Mouse (Mus musculus) kidney, adult 2 months (tissue): ENCODE data around the gene Brsk2. TPM values are rescaled to one million over a fixed set of nuclear protein-coding genes. Genes with fewer than 3 reads are reported as not detected.

Source experiments
- DNase-seq: peaks from one replicate; pipeline ENCODE4 v3.0.0; 2021
- H3K27ac ChIP-seq: fragments of 200-500 bp; 2 replicates; pipeline ENCODE4 v1.5.1; 2012; ENCODE audit warnings: low read depth, low read length, control low read depth, inconsistent platforms; ENCODE audit not compliant: insufficient read depth
- H3K27me3 ChIP-seq: fragments of 200-500 bp; replicated peaks from 2 replicates; pipeline ENCODE4 v1.6.1; 2012; ENCODE audit warnings: mild to moderate bottlenecking, moderate library complexity, low read length, inconsistent platforms; ENCODE audit not compliant: control insufficient read depth, insufficient read depth
- H3K36me3 ChIP-seq: fragments of 200-500 bp; 2 replicates; pipeline ENCODE4 v1.6.1; 2012; ENCODE audit warnings: mild to moderate bottlenecking, moderate library complexity, low read length, inconsistent platforms; ENCODE audit not compliant: control insufficient read depth, insufficient read depth
- H3K4me1 ChIP-seq: fragments of 200-500 bp; 2 replicates; pipeline ENCODE4 v1.6.1; 2011; ENCODE audit warnings: low read length; ENCODE audit not compliant: control insufficient read depth, insufficient read depth
- H3K4me3 ChIP-seq: fragments of 200-500 bp; 2 replicates; pipeline ENCODE4 v1.5.1; 2011; ENCODE audit warnings: mild to moderate bottlenecking, low read depth, low read length, control low read depth; ENCODE audit not compliant: insufficient read depth
- CTCF ChIP-seq: fragments of 200-500 bp; conservative IDR thresholded peaks from 2 replicates; pipeline ENCODE4 v1.5.1; 2011; ENCODE audit warnings: low read depth, mild to moderate bottlenecking, control low read depth, low read length, moderate library complexity, mixed read lengths; ENCODE audit not compliant: insufficient read depth, insufficient read length
- POLR2A ChIP-seq: fragments of 200-500 bp; IDR thresholded peaks from one replicate; pipeline ENCODE4 v1.6.1; 2011; ENCODE audit warnings: low read depth, low read length, control low read depth
- WGBS: fragments of 180-500 bp; shearing (Covaris S2); methylation state at CpG from one replicate; pipeline ENCODE4 v1.1.7; 2018; 5-methylcytosine and 5-hydroxymethylcytosine counted together
- polyA plus RNA-seq: library from polyadenylated mRNA; depleted of rRNA; stranded (reverse); fragments of >200 nt; gene quantifications from 2 replicates; pipeline ENCODE4 v1.2.3, GENCODE M21; 2012

Brsk2 gene
- polyA plus RNA-seq, 1 experiment: 0.52 TPM

DNA sequence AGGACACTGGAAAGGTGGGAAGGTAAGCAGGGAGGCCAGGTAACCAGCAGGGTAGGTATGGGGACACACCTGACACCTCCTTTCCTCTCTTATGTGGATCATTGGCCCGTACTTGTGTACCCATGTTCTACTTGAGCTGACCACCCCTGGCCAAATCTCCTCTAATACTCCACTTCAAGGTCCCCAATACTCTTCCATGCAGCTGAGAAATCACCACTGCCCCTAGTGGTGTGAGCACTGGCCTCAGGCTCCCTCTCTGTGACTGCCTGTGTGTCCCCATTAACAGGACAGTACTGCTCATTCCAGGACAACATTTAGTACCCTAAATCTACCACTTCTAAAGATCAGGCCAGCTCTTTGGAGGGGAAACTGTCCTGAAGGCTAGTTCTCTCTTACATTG is 1.5 kb upstream of the Brsk2 start:
- no peaks in the 10 kb centered on the region for H3K4me1 ChIP-seq
- H3K27ac ChIP-seq: no peak overlapping the region
- H3K4me3 ChIP-seq: no peak overlapping the region
- TF ChIP-seq CTCF: 0 out of 2 replicates have a peak, but pooled peaks have one; percentile 16
- TF ChIP-seq POLR2A: no peak
- WGBS: 76% methylated on average over 1 of the region's 1 CpGs
- 0 out of 2 replicates have a peak, but pooled peaks cover 1% of the 10 kb centered on the region for H3K27me3 ChIP-seq
- no peak for DNase-seq
- no peaks in the 10 kb centered on the region for H3K36me3 ChIP-seq

DNA sequence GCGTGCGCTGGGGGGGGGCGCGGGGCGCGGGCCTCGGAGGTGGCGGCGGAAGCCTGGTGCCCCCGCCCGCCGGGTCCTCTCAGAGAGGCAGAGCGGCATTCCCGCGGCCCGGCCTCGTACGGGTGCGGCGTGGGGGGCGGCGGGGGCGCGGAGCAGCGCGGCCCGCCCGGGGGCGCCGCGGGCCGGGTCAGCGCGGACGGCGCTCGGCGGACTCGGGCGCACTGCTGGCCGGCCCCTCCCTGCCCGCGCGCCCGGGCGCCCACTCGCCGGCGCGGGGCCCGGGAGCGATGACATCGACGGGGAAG is 200 bp downstream of the Brsk2 start:
- no peak for DNase-seq
- no peaks in the 10 kb centered on the region for H3K36me3 ChIP-seq
- 4% methylated on average over 54 of the region's 54 CpGs for whole genome bisulfite sequencing
- 0 out of 2 replicates have a peak, but pooled peaks cover 1% of the 10 kb centered on the region for H3K27me3 ChIP-seq
- TF ChIP-seq POLR2A (no peak), CTCF (no peak)
- H3K4me1 ChIP-seq: no peaks in the 10 kb centered on the region
- peak overlapping the region; percentile 41; the same call in 1 of the 2 replicates for H3K4me3 ChIP-seq
- no peak overlapping the region for H3K27ac ChIP-seq

DNA sequence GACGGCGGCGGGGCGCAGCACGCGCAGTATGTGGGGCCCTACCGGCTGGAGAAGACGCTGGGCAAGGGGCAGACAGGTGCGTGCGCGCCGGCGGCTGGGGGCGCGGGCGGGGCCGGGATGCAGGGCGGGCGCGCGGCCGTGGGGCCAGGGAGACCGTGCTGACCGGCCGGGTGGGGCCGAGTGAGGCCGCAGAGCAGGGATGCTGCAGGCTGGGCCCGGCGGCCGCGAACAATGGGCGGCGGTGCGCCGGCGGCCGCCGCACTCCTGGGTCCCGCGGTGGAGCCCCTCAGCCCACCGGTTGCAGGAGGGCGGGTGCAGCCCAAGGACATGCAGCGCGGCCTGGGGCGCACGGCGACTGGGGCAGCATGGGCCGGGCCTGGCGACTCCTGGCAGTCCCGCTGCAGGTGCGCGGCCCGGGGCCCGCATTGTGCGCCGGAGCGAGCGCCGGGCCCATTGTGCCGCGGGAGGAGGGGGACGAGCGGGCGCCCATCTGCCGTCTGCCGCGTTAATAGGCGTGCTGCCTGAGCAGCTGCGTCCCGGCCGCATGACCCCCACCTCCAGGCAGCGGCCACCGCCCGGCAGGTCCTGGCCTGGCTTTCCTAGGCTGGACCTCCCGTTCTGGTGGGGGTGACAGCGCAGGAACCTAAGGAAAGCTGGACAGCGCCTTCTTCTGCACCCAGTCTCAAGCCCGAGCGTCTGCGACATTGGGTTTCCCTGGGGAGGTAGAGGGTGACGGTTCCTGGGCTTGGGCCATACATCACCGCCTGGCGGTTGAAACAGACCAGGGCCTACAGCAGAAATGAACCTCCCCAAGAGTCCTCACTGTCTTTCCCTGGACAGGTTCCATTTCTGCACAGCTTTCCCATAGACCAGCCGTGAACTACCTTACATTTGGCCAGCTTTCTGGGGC is 808 bp downstream of the Brsk2 start:
- TF ChIP-seq CTCF: no peak
- TF ChIP-seq POLR2A: no peak
- Histone ChIP-seq H3K4me3 (peak overlapping the region; percentile 41; the same call in 1 of the 2 replicates), H3K27ac (no peak overlapping the region), H3K36me3 (no peaks in the 10 kb centered on the region), H3K4me1 (no peaks in the 10 kb centered on the region), H3K27me3 (0 out of 2 replicates have a peak, but pooled peaks cover 1% of the 10 kb centered on the region)
- peak; percentile 2 for DNase-seq
- 2% methylated on average over 82 of the region's 84 CpGs for WGBS

DNA sequence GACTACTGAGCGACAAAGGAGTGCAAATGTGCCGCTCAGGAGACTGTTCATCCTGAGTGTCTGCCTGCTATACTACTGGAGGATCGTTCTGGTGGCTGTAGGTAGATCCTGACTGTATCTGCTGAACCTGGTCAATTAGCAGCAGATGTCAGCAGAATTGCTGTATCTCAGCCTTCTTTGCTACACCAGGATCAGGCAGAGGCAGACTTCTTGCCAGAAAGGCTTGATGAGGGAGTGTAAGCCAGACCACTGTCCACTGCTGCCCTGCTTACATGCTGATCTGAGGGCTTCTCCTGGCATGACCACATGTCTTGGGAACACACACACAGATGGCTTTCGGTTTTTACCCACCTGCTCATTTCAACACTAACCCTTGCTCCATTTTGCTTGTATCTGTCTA is 2.3 kb downstream of the Brsk2 start:
- no peak for TF ChIP-seq CTCF
- TF ChIP-seq POLR2A: no peak
- H3K4me3 ChIP-seq: no peak overlapping the region
- no peaks in the 10 kb centered on the region for H3K4me1 ChIP-seq
- 0 out of 2 replicates have a peak, but pooled peaks cover 1% of the 10 kb centered on the region for H3K27me3 ChIP-seq
- 91% methylated on average over 4 of the region's 4 CpGs for WGBS
- H3K27ac ChIP-seq: no peak overlapping the region
- no peak for DNase-seq
- no peaks in the 10 kb centered on the region for H3K36me3 ChIP-seq

DNA sequence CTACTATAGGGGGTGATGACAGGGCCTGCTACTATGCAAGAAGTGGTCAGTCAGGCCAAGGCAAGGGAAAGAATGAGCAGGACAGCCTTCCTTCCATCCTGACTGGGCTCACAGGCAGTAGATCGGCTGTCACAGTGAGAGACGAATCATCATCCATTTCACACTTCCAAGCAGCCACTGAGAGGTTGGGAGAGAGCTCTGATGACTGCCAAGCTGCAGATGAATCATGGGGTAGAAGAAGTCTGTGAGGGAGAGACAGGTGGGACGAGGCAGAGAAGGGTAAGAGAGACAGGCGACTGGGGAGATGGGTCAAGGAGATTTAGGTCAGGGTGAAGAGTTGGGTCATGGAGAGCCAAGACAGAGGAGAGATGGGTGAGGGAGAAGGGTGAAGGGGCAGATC is 3.4 kb downstream of the Brsk2 start:
- Histone ChIP-seq H3K36me3 (no peaks in the 10 kb centered on the region), H3K4me3 (no peak overlapping the region), H3K27ac (no peak overlapping the region), H3K4me1 (no peaks in the 10 kb centered on the region), H3K27me3 (0 out of 2 replicates have a peak, but pooled peaks cover 1% of the 10 kb centered on the region)
- WGBS: 77% methylated on average over 4 of the region's 4 CpGs
- no peak for DNase-seq
- TF ChIP-seq POLR2A (no peak), CTCF (no peak)

DNA sequence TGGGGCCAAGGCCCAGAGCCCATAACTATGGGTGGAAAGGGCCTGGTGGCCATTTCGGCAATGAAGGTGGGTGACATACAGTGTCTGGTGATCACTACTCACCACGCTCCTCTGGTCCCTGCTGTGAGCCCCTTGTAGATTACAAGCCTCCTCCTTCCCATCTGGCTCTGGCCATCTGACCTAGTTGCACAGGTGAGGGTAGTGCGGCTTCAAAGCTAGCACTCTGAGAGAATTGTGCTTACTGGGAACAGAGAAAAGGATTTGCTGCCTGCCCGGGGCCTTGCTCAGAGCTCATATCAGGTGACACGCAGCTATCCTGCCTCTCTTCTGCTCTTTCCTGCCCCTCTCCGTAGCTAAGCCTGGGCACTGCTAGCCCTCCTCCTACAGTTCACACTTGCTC is 4.1 kb downstream of the Brsk2 start:
- H3K4me3 ChIP-seq: no peak overlapping the region
- no peak overlapping the region for H3K27ac ChIP-seq
- 66% methylated on average over 6 of the region's 6 CpGs for WGBS
- H3K4me1 ChIP-seq: no peaks in the 10 kb centered on the region
- 0 out of 2 replicates have a peak, but pooled peaks cover 1% of the 10 kb centered on the region for H3K27me3 ChIP-seq
- DNase-seq: no peak
- TF ChIP-seq POLR2A (no peak), CTCF (no peak)
- no peaks in the 10 kb centered on the region for H3K36me3 ChIP-seq

DNA sequence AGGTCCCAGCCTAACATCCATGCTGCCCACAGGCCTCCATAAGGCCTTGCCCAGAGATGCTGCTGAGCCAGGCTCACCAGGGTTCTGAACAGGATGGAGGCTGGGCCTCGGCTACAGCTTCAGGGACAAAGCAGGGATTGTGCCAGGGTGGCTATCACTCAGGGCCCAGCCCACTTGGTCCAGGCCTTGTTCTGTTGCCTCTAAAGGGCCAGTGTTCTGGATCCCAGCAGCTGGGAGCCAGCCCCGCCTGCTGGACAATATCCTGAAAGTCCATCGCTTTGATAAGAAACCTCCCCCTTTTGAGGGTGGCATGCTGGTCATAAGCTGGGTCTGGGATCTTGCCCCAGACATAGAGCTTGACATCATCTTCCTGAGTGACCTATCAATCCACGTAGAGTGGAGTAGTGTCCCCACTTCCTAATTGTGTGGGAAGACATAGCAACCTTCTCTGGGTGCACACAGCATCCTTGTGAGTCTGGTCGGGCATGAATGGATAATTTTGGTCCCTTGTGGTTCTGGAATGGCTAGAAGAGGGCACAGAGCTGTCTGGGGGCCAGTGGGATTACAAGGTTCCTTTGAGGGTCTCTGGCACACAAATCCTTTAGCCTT is 6.1 kb downstream of the Brsk2 start:
- no peaks in the 10 kb centered on the region for H3K36me3 ChIP-seq
- no peak overlapping the region for H3K27ac ChIP-seq
- TF ChIP-seq POLR2A: no peak
- no peaks in the 10 kb centered on the region for H3K27me3 ChIP-seq
- no peak for DNase-seq
- no peak overlapping the region for H3K4me3 ChIP-seq
- H3K4me1 ChIP-seq: no peaks in the 10 kb centered on the region
- 78% methylated on average over 5 of the region's 5 CpGs for WGBS
